ENCODE assay signal across 8 mouse cellular contexts in genomic region chr1:171251594-171252324, GRCm38 (mm10). TPM values are rescaled to one million over a fixed set of nuclear protein-coding genes. Genes with fewer than 3 reads are reported as not detected.
DNase-seq lines count a peak whose midpoint lies in the region; ATAC-seq lines count a peak whose summit lies in the region.

No protein-coding gene starts in this region.

- H3K27ac ChIP-seq in lung, embryonic 16.5 days (ENCODE audit: low read length) = peak overlapping the region; percentile 96
- peak overlapping the region; percentile 95 for H3K27ac ChIP-seq in embryonic facial prominence, embryonic 12.5 days
- H3K27ac ChIP-seq in hindbrain, embryonic 15.5 days (replicated peaks) = peak overlapping the region; percentile 6; the same call in 1 of the 2 replicates
- H3K27ac ChIP-seq in midbrain, embryonic 10.5 days (replicated peaks) = peak overlapping the region; percentile 86

- peak overlapping the region; percentile 42 for H3K4me3 ChIP-seq in lung, embryonic 16.5 days (ENCODE audit: low read length)
- peak overlapping the region; percentile 42 for H3K4me3 ChIP-seq in embryonic facial prominence, embryonic 12.5 days
- peak overlapping the region; percentile 28; the same call in 1 of the 2 replicates for H3K4me3 ChIP-seq in hindbrain, embryonic 15.5 days
- H3K4me3 ChIP-seq in midbrain, embryonic 10.5 days = peak overlapping the region; percentile 53

- H3K9me3 ChIP-seq in lung, embryonic 16.5 days (ENCODE audit: control insufficient read depth, low read length) = no peaks in the 10 kb centered on the region
- H3K9me3 ChIP-seq in embryonic facial prominence, embryonic 12.5 days = no peaks in the 10 kb centered on the region
- no peaks in the 10 kb centered on the region for H3K9me3 ChIP-seq in hindbrain, embryonic 15.5 days
- no peaks in the 10 kb centered on the region for H3K9me3 ChIP-seq in midbrain, embryonic 10.5 days (replicated peaks)

- no peak for DNase-seq in lung, postnatal 14 days
- peak; percentile 68 for DNase-seq in midbrain, embryonic 10.5 days (ENCODE audit: low spot score)
- no peak for DNase-seq in thymus, adult 18-20 months
- no peak for DNase-seq in cerebellum, postnatal 36 days

- H3K9ac ChIP-seq in lung, embryonic 16.5 days (ENCODE audit: low read length) = peak overlapping the region; percentile 34
- peak overlapping the region; percentile 55 for H3K9ac ChIP-seq in embryonic facial prominence, embryonic 12.5 days
- H3K9ac ChIP-seq in hindbrain, embryonic 15.5 days = no peak overlapping the region

- no peaks in the 10 kb centered on the region for H3K36me3 ChIP-seq in lung, embryonic 16.5 days (ENCODE audit: control insufficient read depth, insufficient read depth, low read length)
- peaks cover 22% of the 10 kb centered on the region for H3K36me3 ChIP-seq in embryonic facial prominence, embryonic 12.5 days
- no peaks in the 10 kb centered on the region for H3K36me3 ChIP-seq in hindbrain, embryonic 15.5 days
- peaks cover 30% of the 10 kb centered on the region for H3K36me3 ChIP-seq in midbrain, embryonic 10.5 days

- H3K4me2 ChIP-seq in lung, embryonic 16.5 days (ENCODE audit: low read depth, low read length) = peak overlapping the region; percentile 60
- peak overlapping the region; percentile 80 for H3K4me2 ChIP-seq in embryonic facial prominence, embryonic 12.5 days (replicated peaks)
- peak overlapping the region; percentile 50 for H3K4me2 ChIP-seq in hindbrain, embryonic 15.5 days

- WGBS in lung, embryonic 16.5 days = 16% methylated on average over 13 of the region's 13 CpGs
- 3% methylated on average over 13 of the region's 13 CpGs for WGBS in embryonic facial prominence, embryonic 12.5 days
- 3% methylated on average over 13 of the region's 13 CpGs for WGBS in hindbrain, embryonic 15.5 days
- 1% methylated on average over 13 of the region's 13 CpGs for WGBS in midbrain, embryonic 10.5 days

- H3K4me1 ChIP-seq in lung, embryonic 16.5 days (replicated peaks; ENCODE audit: control insufficient read depth, insufficient read depth, low read length) = peaks cover 39% of the 10 kb centered on the region
- peaks cover 59% of the 10 kb centered on the region for H3K4me1 ChIP-seq in embryonic facial prominence, embryonic 12.5 days
- H3K4me1 ChIP-seq in hindbrain, embryonic 15.5 days (replicated peaks) = peaks cover 36% of the 10 kb centered on the region
- H3K4me1 ChIP-seq in midbrain, embryonic 10.5 days = peaks cover 63% of the 10 kb centered on the region

- ATAC-seq in lung, embryonic 16.5 days (ENCODE audit: low read depth) = peak; percentile 46
- ATAC-seq in embryonic facial prominence, embryonic 12.5 days (ENCODE audit: insufficient number of reproducible peaks, insufficient read depth, low FRiP score, low TSS enrichment) = peak; percentile 54
- ATAC-seq in hindbrain, embryonic 15.5 days (ENCODE audit: low FRiP score, low read depth) = no peak
- ATAC-seq in megakaryocyte-erythroid progenitor cell, adult 5-6 weeks (replicated peaks; ENCODE audit: low FRiP score, low TSS enrichment, poor library complexity, severe bottlenecking) = no peak

- no peaks in the 10 kb centered on the region for H3K27me3 ChIP-seq in lung, embryonic 16.5 days (ENCODE audit: control insufficient read depth, insufficient read depth, low read depth, low read length)
- H3K27me3 ChIP-seq in embryonic facial prominence, embryonic 12.5 days = no peaks in the 10 kb centered on the region
- H3K27me3 ChIP-seq in hindbrain, embryonic 15.5 days = no peaks in the 10 kb centered on the region
- peaks cover 4% of the 10 kb centered on the region; the same call in 1 of the 2 replicates for H3K27me3 ChIP-seq in midbrain, embryonic 10.5 days (ENCODE audit: low read depth, poor library complexity, severe bottlenecking)

RNA-seq across cellular contexts. Expression of gene Ndufs2, which starts 0.6 kb away (rescaled TPM):
- polyA plus RNA-seq in lung, embryonic 16.5 days (2015; fragmentation: Nextera tagmentation; extraction: Ambion mirVana) = 227 and 230 TPM in 2 replicates
- 236 and 243 TPM in 2 replicates for polyA plus RNA-seq in embryonic facial prominence, embryonic 12.5 days (2016; fragmentation: Nextera tagmentation; extraction: Ambion mirVana)
- 233 and 245 TPM in 2 replicates for polyA plus RNA-seq in hindbrain, embryonic 15.5 days (2015; fragmentation: Nextera tagmentation; extraction: Ambion mirVana)
- polyA plus RNA-seq in midbrain, embryonic 10.5 days (2016; fragmentation: Nextera tagmentation; extraction: Ambion mirVana) = 267 and 268 TPM in 2 replicates
- 273 and 313 TPM in 2 replicates for total RNA-seq in megakaryocyte-erythroid progenitor cell, adult 5-6 weeks (2014; fragmentation: Nextera tagmentation)
- total RNA-seq in megakaryocyte-erythroid progenitor cell, adult 5-6 weeks (2017) = 280 and 331 TPM in 2 replicates

RNA-seq across cellular contexts. Expression of gene Adamts4, which starts 1.5 kb away (rescaled TPM):
- 8.4 and 9.2 TPM in 2 replicates for polyA plus RNA-seq in lung, embryonic 16.5 days (2015; fragmentation: Nextera tagmentation; extraction: Ambion mirVana)
- 18.2 and 18.6 TPM in 2 replicates for polyA plus RNA-seq in embryonic facial prominence, embryonic 12.5 days (2016; fragmentation: Nextera tagmentation; extraction: Ambion mirVana)
- 5.6 and 6.2 TPM in 2 replicates for polyA plus RNA-seq in hindbrain, embryonic 15.5 days (2015; fragmentation: Nextera tagmentation; extraction: Ambion mirVana)
- 9.9 and 10.9 TPM in 2 replicates for polyA plus RNA-seq in midbrain, embryonic 10.5 days (2016; fragmentation: Nextera tagmentation; extraction: Ambion mirVana)
- total RNA-seq in megakaryocyte-erythroid progenitor cell, adult 5-6 weeks (2014; fragmentation: Nextera tagmentation) = 0.11 TPM in 1 of 2 replicates, not detected in the other
- not detected in 2 replicates for total RNA-seq in megakaryocyte-erythroid progenitor cell, adult 5-6 weeks (2017)

RNA-seq across cellular contexts. Expression of gene Fcer1g, which starts 17.6 kb away (rescaled TPM):
- 52.8 and 59.4 TPM in 2 replicates for polyA plus RNA-seq in lung, embryonic 16.5 days (2015; fragmentation: Nextera tagmentation; extraction: Ambion mirVana)
- 23.3 and 23.6 TPM in 2 replicates for polyA plus RNA-seq in embryonic facial prominence, embryonic 12.5 days (2016; fragmentation: Nextera tagmentation; extraction: Ambion mirVana)
- 24.9 and 30.7 TPM in 2 replicates for polyA plus RNA-seq in hindbrain, embryonic 15.5 days (2015; fragmentation: Nextera tagmentation; extraction: Ambion mirVana)
- 12.7 and 21.1 TPM in 2 replicates for polyA plus RNA-seq in midbrain, embryonic 10.5 days (2016; fragmentation: Nextera tagmentation; extraction: Ambion mirVana)
- total RNA-seq in megakaryocyte-erythroid progenitor cell, adult 5-6 weeks (2014; fragmentation: Nextera tagmentation) = 3.7 and 9.1 TPM in 2 replicates
- 11.9 and 14.3 TPM in 2 replicates for total RNA-seq in megakaryocyte-erythroid progenitor cell, adult 5-6 weeks (2017)

RNA-seq across cellular contexts. Expression of gene B4galt3, which starts 18.4 kb away (rescaled TPM):
- 92.6 and 98.6 TPM in 2 replicates for polyA plus RNA-seq in lung, embryonic 16.5 days (2015; fragmentation: Nextera tagmentation; extraction: Ambion mirVana)
- 86.0 and 89.3 TPM in 2 replicates for polyA plus RNA-seq in embryonic facial prominence, embryonic 12.5 days (2016; fragmentation: Nextera tagmentation; extraction: Ambion mirVana)
- 105 and 107 TPM in 2 replicates for polyA plus RNA-seq in hindbrain, embryonic 15.5 days (2015; fragmentation: Nextera tagmentation; extraction: Ambion mirVana)
- 63.5 and 69.5 TPM in 2 replicates for polyA plus RNA-seq in midbrain, embryonic 10.5 days (2016; fragmentation: Nextera tagmentation; extraction: Ambion mirVana)
- total RNA-seq in megakaryocyte-erythroid progenitor cell, adult 5-6 weeks (2014; fragmentation: Nextera tagmentation) = 34.5 and 55.7 TPM in 2 replicates
- total RNA-seq in megakaryocyte-erythroid progenitor cell, adult 5-6 weeks (2017) = 15.2 and 24.0 TPM in 2 replicates

RNA-seq across cellular contexts. Expression of gene Apoa2, which starts 26.9 kb away (rescaled TPM):
- polyA plus RNA-seq in lung, embryonic 16.5 days (2015; fragmentation: Nextera tagmentation; extraction: Ambion mirVana) = 13.3 and 111 TPM in 2 replicates
- 3.5 and 3.7 TPM in 2 replicates for polyA plus RNA-seq in embryonic facial prominence, embryonic 12.5 days (2016; fragmentation: Nextera tagmentation; extraction: Ambion mirVana)
- polyA plus RNA-seq in hindbrain, embryonic 15.5 days (2015; fragmentation: Nextera tagmentation; extraction: Ambion mirVana) = 6.0 and 6.3 TPM in 2 replicates
- 4.1 and 4.4 TPM in 2 replicates for polyA plus RNA-seq in midbrain, embryonic 10.5 days (2016; fragmentation: Nextera tagmentation; extraction: Ambion mirVana)
- total RNA-seq in megakaryocyte-erythroid progenitor cell, adult 5-6 weeks (2014; fragmentation: Nextera tagmentation) = 3.8 TPM in 1 of 2 replicates, not detected in the other
- not detected in 2 replicates for total RNA-seq in megakaryocyte-erythroid progenitor cell, adult 5-6 weeks (2017)

Comparison
In these comparisons a context has a peak if more than half of its experiments do, and no peak if none do; other contexts are left out.
1. ATAC-seq: peak in lung, embryonic 16.5 days (single experiment) and embryonic facial prominence, embryonic 12.5 days (single experiment); none in hindbrain, embryonic 15.5 days (single experiment) and megakaryocyte-erythroid progenitor cell, adult 5-6 weeks (single experiment).
2. H3K27ac ChIP-seq: peak in every context shown above with its lines; median percentile 96 in lung, embryonic 16.5 days; 95 in embryonic facial prominence, embryonic 12.5 days; 86 in midbrain, embryonic 10.5 days; 6 in hindbrain, embryonic 15.5 days.
3. Peak in every context shown above with its lines, with median percentiles within 50 percentile points of each other: H3K4me2 ChIP-seq and H3K4me3 ChIP-seq.